Comparison of ENCODE assay signal across 8 mouse cellular contexts in the genomic region with DNA sequence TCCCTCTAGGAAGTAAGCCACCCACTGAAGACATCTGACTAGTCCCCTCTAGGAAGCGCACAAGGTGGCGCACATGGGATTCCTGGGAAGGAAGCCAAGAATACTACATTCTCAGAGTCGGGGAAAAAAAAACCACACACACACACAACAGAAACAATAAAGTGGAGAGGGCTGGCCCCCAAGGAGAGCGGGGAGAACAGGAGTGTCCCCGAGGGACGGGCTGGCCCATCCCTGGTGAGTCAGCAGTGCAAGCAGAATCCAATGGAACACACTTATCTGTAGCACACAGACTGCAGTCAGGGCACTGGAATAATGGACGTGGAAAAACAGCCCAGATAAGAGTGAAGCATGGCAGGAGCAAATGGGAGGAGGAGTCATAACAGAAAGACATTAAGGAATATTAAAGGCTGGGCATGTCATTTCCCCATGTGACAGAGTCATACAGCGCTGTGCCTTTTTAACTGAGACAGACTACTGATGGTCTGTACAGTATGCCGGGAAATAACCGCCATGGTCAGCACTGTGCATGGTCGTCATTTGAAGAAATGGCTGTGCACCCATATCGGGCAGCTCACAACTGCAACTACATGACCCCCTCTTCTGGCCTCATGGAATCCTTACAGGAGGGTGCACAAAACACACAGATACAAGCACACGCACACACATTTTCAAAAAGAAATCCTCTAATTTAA. TPM values are rescaled to one million over a fixed set of nuclear protein-coding genes. Genes with fewer than 3 reads are reported as not detected.
DNase-seq lines count a peak whose midpoint lies in the region; ATAC-seq lines count a peak whose summit lies in the region.
"Had no signal": no experiment of that assay in that cellular context is flagged by ENCODE, and none has a peak within 500 bp of the region (broad histone marks: within the 10 kb centered on the region; RNA-seq: fewer than 3 reads in every experiment).

No protein-coding gene starts in this region.

- no peak overlapping the region for H3K4me3 ChIP-seq in neural tube, embryonic 14.5 days (ENCODE audit: low read depth, low read length)
- no peak overlapping the region for H3K4me3 ChIP-seq in forebrain, embryonic 16.5 days (replicated peaks; ENCODE audit: low read length)
- H3K4me3 ChIP-seq: embryonic facial prominence, embryonic 12.5 days had no signal

- no peaks in the 10 kb centered on the region for H3K4me1 ChIP-seq in neural tube, embryonic 14.5 days (ENCODE audit: control insufficient read depth, insufficient read depth, low read length)
- H3K4me1 ChIP-seq in forebrain, embryonic 16.5 days (replicated peaks; ENCODE audit: control insufficient read depth, insufficient read depth, low read length), result no peaks in the 10 kb centered on the region; the same call in 1 of the 2 replicates
- H3K4me1 ChIP-seq: embryonic facial prominence, embryonic 12.5 days had no signal

- no peak overlapping the region for H3K27ac ChIP-seq in neural tube, embryonic 14.5 days (ENCODE audit: low read depth, low read length)
- H3K27ac ChIP-seq in forebrain, embryonic 16.5 days (ENCODE audit: low read length), result no peak overlapping the region
- H3K27ac ChIP-seq: embryonic facial prominence, embryonic 12.5 days had no signal

- intact Hi-C loops in heart, postnatal 25 days (cut with DNase I), result loop anchor here (1.0 kb wide), 1 partner anchor 20 kb away; no protein-coding TSS in a partner anchor

- DNase-seq in neural tube, embryonic 10.5 days (ENCODE audit: extremely low spot score, low spot score), result no peak
- peak; percentile 60 for DNase-seq in c-Kit-negative CD71-positive TER-119-positive erythroid progenitor cells, embryonic 14.5 days (ENCODE audit: low read depth, low spot score)
- peak; percentile 70 for DNase-seq in heart, postnatal 25 days (ENCODE audit: low spot score)
- no peak for DNase-seq in embryo, embryonic 9.5 days (ENCODE audit: extremely low spot score)

- ATAC-seq in neural tube, embryonic 14.5 days (ENCODE audit: low read depth), result peak; percentile 56; the same call in 1 of the 2 replicates
- peak; percentile 87 for ATAC-seq in megakaryocyte progenitor cell, adult 5-6 weeks (replicated peaks; ENCODE audit: poor library complexity)
- ATAC-seq in forebrain, embryonic 16.5 days, result no peak

- H3K9ac ChIP-seq in neural tube, embryonic 14.5 days (replicated peaks; ENCODE audit: low read depth, low read length), result no peak overlapping the region
- H3K9ac ChIP-seq in forebrain, embryonic 16.5 days (replicated peaks; ENCODE audit: low read depth, low read length), result no peak overlapping the region
- H3K9ac ChIP-seq: embryonic facial prominence, embryonic 12.5 days had no signal

- no peaks in the 10 kb centered on the region for H3K27me3 ChIP-seq in neural tube, embryonic 14.5 days (ENCODE audit: control insufficient read depth, insufficient read depth, low read length)
- no peaks in the 10 kb centered on the region for H3K27me3 ChIP-seq in forebrain, embryonic 16.5 days (replicated peaks; ENCODE audit: control insufficient read depth, insufficient read depth, low read length)
- H3K27me3 ChIP-seq: embryonic facial prominence, embryonic 12.5 days had no signal

- peaks cover 7% of the 10 kb centered on the region; the same call in 1 of the 2 replicates for H3K36me3 ChIP-seq in neural tube, embryonic 14.5 days (ENCODE audit: control insufficient read depth, insufficient read depth, low read length)
- no peaks in the 10 kb centered on the region for H3K36me3 ChIP-seq in forebrain, embryonic 16.5 days (ENCODE audit: control insufficient read depth, insufficient read depth)

- no peak overlapping the region for H3K4me2 ChIP-seq in neural tube, embryonic 14.5 days (ENCODE audit: low read depth, low read length)
- no peak overlapping the region for H3K4me2 ChIP-seq in forebrain, embryonic 16.5 days (ENCODE audit: low read length)
- H3K4me2 ChIP-seq: embryonic facial prominence, embryonic 12.5 days had no signal

- 79% methylated on average over 13 of the region's 13 CpGs for WGBS in neural tube, embryonic 14.5 days
- 72% methylated on average over 13 of the region's 13 CpGs for WGBS in forebrain, embryonic 16.5 days

- H3K9me3 ChIP-seq in neural tube, embryonic 14.5 days (ENCODE audit: control insufficient read depth, low read length), result no peaks in the 10 kb centered on the region
- H3K9me3 ChIP-seq in forebrain, embryonic 16.5 days (ENCODE audit: control insufficient read depth, low read length), result no peaks in the 10 kb centered on the region
- H3K9me3 ChIP-seq: embryonic facial prominence, embryonic 12.5 days had no signal

RNA-seq across cellular contexts. Expression of gene Tmod3, which starts 31.9 kb away (rescaled TPM):
- 60.6 and 69.9 TPM in 2 replicates for polyA plus RNA-seq in neural tube, embryonic 14.5 days (2014; fragmentation: Nextera tagmentation; extraction: Ambion mirVana)
- 10 to 100 TPM; 62.9 to 74.0 TPM for total RNA-seq in heart, postnatal 25 days (2021)
- 55.9 and 61.1 TPM in 2 replicates for total RNA-seq in megakaryocyte progenitor cell, adult 5-6 weeks (2015)
- 58.7 and 61.6 TPM in 2 replicates for total RNA-seq in megakaryocyte progenitor cell, adult 5-6 weeks (2017)
- 107 and 113 TPM in 2 replicates for polyA plus RNA-seq in forebrain, embryonic 16.5 days (2015; fragmentation: Nextera tagmentation; extraction: Ambion mirVana)

Comparison
In these comparisons a context has a peak if more than half of its experiments do, and no peak if none do; other contexts are left out.
1. DNase-seq: peak in c-Kit-negative CD71-positive TER-119-positive erythroid progenitor cells, embryonic 14.5 days (single experiment) and heart, postnatal 25 days (single experiment); none in neural tube, embryonic 10.5 days (single experiment) and embryo, embryonic 9.5 days (single experiment).